Mouse (Mus musculus) midbrain, embryonic 16.5 days (tissue): ENCODE data around the gene Zfp358. TPM values are rescaled to one million over a fixed set of nuclear protein-coding genes. Genes with fewer than 3 reads are reported as not detected.
A peak's percentile ranks its signal among the peaks of the same experiment; 100 is the strongest.

ENCODE experiments used
- ATAC-seq: fragments of 200-750 bp; cut with Nextera tagmentation; 2 replicates; pipeline ENCODE4 v1.8.0; 2017; ENCODE audit warnings: moderate TSS enrichment
- H3K27ac ChIP-seq: fragments of 300-500 bp; sonication (generic); 2 replicates; pipeline ENCODE4 v1.5.1; 2014; ENCODE audit warnings: mild to moderate bottlenecking, low read length, mixed read lengths
- H3K27me3 ChIP-seq: fragments of 300-500 bp; sonication (generic); 2 replicates; pipeline ENCODE4 v1.6.1; 2014; ENCODE audit warnings: low read depth, low read length, mixed read lengths; ENCODE audit not compliant: control insufficient read depth, insufficient read depth
- H3K36me3 ChIP-seq: fragments of 300-500 bp; sonication (generic); 2 replicates; pipeline ENCODE4 v1.6.1; 2014; ENCODE audit warnings: mild to moderate bottlenecking, low read length, moderate library complexity, mixed read lengths; ENCODE audit not compliant: control insufficient read depth, insufficient read depth
- H3K4me1 ChIP-seq: fragments of 300-500 bp; sonication (generic); 2 replicates; pipeline ENCODE4 v1.6.1; 2014; ENCODE audit warnings: mild to moderate bottlenecking, low read length, mixed read lengths; ENCODE audit not compliant: control insufficient read depth, insufficient read depth
- H3K4me2 ChIP-seq: fragments of 300-500 bp; sonication (generic); 2 replicates; pipeline ENCODE4 v1.6.1; 2014; ENCODE audit warnings: mild to moderate bottlenecking, low read length, mixed read lengths
- H3K4me3 ChIP-seq: fragments of 300-500 bp; sonication (generic); 2 replicates; pipeline ENCODE4 v1.5.1; 2014; ENCODE audit warnings: low read depth, mild to moderate bottlenecking, low read length, moderate library complexity, mixed read lengths
- H3K9ac ChIP-seq: fragments of 300-500 bp; sonication (generic); 2 replicates; pipeline ENCODE4 v1.6.1; 2014; ENCODE audit warnings: low read depth, low read length, mixed read lengths
- H3K9me3 ChIP-seq: fragments of 300-500 bp; sonication (generic); replicated peaks from 2 replicates; pipeline ENCODE4 v1.6.1; 2014; ENCODE audit warnings: mild to moderate bottlenecking, low read length, mixed read lengths; ENCODE audit not compliant: control insufficient read depth, poor library complexity, severe bottlenecking
- WGBS: fragments of 180-500 bp; shearing (Covaris S2); extraction: QIAGEN DNeasy Blood & Tissue Kit; methylation state at CpG from one replicate; pipeline ENCODE4 v1.1.7; 2014; 5-methylcytosine and 5-hydroxymethylcytosine counted together
- polyA plus RNA-seq: library from polyadenylated mRNA; unstranded; fragments of >200 nt; fragmentation: Nextera tagmentation; extraction: Ambion mirVana; gene quantifications from 2 replicates; pipeline ENCODE4 v1.2.1, GENCODE M21; 2015

Zfp358 gene
- polyA plus RNA-seq, 1 experiment from 2014 or later = 65.8 TPM

DNA sequence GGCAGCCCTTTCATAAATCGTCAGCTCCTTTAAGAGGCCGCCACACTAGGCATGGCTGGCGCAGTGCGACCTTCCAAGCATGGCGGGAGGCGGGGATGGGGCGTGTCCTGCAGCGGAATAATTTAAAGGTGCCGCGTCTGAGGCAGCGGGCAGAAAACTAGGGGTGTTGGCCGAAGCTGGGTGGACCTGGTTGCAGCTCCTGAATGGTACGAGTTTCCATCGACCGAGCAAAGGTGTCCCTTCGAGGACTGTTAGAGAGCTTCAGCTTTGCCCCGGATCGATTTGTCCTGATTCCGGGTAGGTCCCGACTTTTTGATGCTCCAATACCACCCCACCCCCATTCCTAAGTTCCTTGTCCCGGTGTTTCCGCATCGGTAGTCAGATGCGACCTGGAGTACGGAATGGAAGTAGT, 22.3 kb downstream of the Zfp358 start, which contains the start of gene Pnpla6:
TSS of gene Pnpla6 (plus strand) at position 125 of the 412 bp plus-strand sequence.
- WGBS = under 1% methylated on average over 25 of the region's 25 CpGs
- Histone ChIP-seq H3K4me2 (peak within 1 kb of the TSS; percentile 87), H3K4me1 (peaks cover 11% of the 10 kb centered on the region), H3K9me3 (no peaks in the 10 kb centered on the region), H3K9ac (peak within 1 kb of the TSS; percentile 78), H3K27ac (peak within 1 kb of the TSS; percentile 84), H3K4me3 (peak within 1 kb of the TSS; percentile 58), H3K27me3 (no peaks in the 10 kb centered on the region), H3K36me3 (peaks cover 13% of the 10 kb centered on the region)
- ATAC-seq = peak; percentile 77

DNA sequence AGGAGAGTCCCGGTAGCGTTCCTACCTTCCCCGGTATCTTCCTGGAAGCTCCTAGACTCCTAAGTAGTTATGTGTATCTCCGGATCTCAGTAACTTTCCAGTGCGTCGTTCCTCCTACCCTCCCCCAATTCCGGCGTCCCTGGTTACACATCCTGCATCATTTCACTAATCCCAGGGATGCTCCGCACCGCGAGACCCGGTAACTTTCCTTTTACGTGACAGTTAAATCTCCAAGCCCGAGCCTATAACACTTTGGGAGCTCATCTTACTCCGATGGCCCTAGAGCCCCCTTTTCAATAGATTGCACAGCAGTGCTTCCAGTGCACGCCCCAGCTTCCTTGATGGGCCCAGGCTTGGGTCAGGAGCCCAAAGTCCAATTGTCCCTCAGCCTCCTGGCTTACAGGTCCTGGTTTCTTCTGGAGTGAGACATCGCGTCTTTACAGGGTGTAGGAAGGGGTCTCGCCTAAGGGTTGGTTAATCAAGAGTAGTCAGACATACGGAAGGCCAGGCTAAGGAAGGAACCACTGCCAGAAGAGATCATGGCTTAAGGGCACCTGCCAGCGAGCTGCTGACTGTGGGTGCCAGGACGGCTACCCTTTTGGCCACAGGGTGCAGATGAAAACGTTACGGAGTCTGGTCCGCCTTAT, 23.0 kb downstream of the Zfp358 start:
- peak; percentile 42 for ATAC-seq
- Histone ChIP-seq H3K36me3 (peaks cover 11% of the 10 kb centered on the region), H3K9ac (peak overlapping the region; percentile 78), H3K9me3 (no peaks in the 10 kb centered on the region), H3K4me3 (peak overlapping the region; percentile 58), H3K4me1 (peaks cover 11% of the 10 kb centered on the region), H3K27ac (peak overlapping the region; percentile 84), H3K4me2 (peak overlapping the region; percentile 87), H3K27me3 (no peaks in the 10 kb centered on the region)
- under 1% methylated on average over 25 of the region's 25 CpGs for WGBS

DNA sequence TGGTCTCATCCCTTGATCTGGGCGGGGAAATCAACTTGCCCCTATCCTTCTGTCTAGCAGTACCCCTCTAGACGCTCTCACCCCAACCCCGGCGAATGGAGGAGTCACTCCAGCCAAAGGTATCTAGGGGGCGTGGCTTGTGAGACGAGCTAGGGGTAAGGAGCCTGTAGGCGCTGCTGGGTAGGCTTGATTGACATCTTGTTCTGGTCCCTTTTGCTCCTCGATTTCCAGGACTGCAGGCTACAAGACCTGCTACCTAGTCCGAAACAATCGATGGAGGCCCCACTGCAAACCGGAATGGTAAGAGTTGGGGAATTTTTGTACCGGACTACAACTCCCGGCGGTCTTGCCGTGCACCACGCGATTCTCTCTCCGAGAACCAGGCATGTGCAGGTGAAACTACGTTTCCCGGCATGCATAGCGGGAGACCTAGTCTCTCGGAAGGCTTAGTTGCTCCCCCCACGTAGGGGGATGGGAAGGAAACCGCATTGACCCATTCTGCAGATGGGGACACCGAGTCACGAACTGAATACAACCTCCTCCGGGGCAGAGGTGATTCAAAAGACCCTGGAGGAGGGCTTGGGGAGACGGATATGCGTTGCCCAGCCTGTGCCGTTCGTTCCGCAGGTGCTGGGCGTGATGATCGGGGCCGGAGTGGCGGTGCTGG, 23.6 kb downstream of the Zfp358 start:
- Histone ChIP-seq H3K4me1 (peaks cover 11% of the 10 kb centered on the region), H3K27ac (peak overlapping the region; percentile 84), H3K27me3 (no peaks in the 10 kb centered on the region), H3K9me3 (no peaks in the 10 kb centered on the region), H3K36me3 (peaks cover 13% of the 10 kb centered on the region), H3K9ac (peak overlapping the region; percentile 78), H3K4me2 (peak overlapping the region; percentile 87), H3K4me3 (peak overlapping the region; percentile 58)
- 4% methylated on average over 36 of the region's 36 CpGs for WGBS
- peak; percentile 90 for ATAC-seq

DNA sequence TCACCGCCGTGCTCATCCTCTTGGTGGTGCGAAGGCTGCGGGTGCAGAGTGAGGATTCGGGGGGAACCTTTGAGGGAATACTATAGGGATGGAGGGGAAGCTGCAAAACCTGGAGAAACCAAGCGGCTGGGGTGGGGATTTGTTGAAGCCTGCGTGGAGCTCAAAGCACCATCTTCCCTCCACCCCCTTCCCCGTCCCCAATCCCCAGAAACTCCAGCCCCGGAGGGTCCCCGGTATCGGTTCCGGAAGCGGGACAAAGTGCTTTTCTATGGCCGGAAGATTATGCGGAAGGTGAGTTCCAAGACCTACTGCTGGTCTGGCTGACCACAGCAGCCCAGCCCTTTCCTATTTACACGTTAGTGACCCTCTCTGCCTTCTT, 24.2 kb downstream of the Zfp358 start:
- peak overlapping the region; percentile 58 for H3K4me3 ChIP-seq
- no peaks in the 10 kb centered on the region for H3K27me3 ChIP-seq
- no peaks in the 10 kb centered on the region for H3K9me3 ChIP-seq
- peak overlapping the region; percentile 84 for H3K27ac ChIP-seq
- WGBS = 10% methylated on average over 16 of the region's 16 CpGs
- H3K4me2 ChIP-seq = peak overlapping the region; percentile 87
- H3K9ac ChIP-seq = peak overlapping the region; percentile 78
- H3K36me3 ChIP-seq = peaks cover 14% of the 10 kb centered on the region
- peaks cover 11% of the 10 kb centered on the region for H3K4me1 ChIP-seq
- no peak for ATAC-seq

DNA sequence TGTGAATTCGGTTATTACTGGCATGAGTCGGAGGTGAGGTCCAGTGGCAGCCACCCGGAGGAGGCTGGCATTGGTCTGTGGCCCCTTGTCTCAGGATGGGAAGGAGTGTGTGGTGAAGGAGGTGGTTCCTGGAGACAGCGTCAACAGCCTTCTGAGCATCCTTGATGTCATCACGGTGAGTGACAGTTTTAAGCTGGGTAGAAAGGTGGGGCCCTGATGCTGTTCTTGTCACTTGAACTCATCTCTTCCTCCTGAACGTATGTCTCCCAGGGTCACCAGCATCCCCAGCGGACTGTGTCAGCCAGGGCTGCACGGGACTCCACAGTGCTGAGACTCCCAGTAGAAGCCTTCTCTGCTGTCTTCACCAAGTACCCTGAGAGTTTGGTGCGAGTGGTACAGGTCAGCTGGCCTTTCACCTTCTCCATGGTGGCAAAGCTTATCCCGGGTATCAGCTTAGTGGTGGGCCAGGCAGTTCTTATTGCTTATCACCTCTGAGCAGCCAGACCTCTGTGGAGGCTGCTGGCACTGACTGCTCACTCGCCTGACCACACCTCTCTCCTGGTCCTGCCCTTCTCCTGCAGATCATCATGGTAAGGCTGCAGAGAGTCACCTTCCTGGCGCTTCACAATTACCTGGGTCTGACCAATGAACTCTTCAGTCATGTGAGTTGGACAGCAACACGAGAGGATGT, 29.2 kb downstream of the Zfp358 start:
- no peak for ATAC-seq
- H3K9me3 ChIP-seq = no peaks in the 10 kb centered on the region
- H3K36me3 ChIP-seq = peaks cover 28% of the 10 kb centered on the region
- no peak overlapping the region for H3K9ac ChIP-seq
- H3K4me3 ChIP-seq = no peak overlapping the region
- H3K27ac ChIP-seq = no peak overlapping the region
- H3K4me1 ChIP-seq = peaks cover 4% of the 10 kb centered on the region; the same call in 1 of the 2 replicates
- H3K27me3 ChIP-seq = no peaks in the 10 kb centered on the region
- WGBS = 90% methylated on average over 13 of the region's 13 CpGs
- no peak overlapping the region for H3K4me2 ChIP-seq

DNA sequence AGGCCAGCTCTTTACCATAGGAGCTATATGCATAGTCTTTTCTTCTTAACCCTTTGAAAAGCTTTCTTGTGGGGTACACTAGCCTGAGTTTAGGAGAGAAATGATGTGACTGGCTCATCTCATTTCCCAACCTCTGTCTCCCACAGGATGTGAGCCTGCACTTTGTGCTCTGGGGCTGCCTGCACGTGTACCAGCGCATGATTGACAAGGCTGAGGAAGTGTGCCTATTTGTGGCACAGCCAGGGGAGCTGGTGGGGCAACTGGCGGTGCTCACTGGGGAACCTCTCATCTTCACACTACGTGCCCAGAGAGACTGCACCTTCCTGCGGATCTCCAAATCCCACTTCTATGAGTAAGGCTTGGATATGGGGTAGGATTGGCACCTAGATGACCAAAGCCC, 37.9 kb downstream of the Zfp358 start:
- ATAC-seq = no peak
- Histone ChIP-seq H3K4me1 (no peaks in the 10 kb centered on the region), H3K9me3 (no peaks in the 10 kb centered on the region), H3K4me3 (no peak overlapping the region), H3K9ac (no peak overlapping the region), H3K27ac (no peak overlapping the region), H3K27me3 (no peaks in the 10 kb centered on the region), H3K36me3 (peaks cover 26% of the 10 kb centered on the region), H3K4me2 (no peak overlapping the region)
- WGBS = 91% methylated on average over 5 of the region's 5 CpGs

DNA sequence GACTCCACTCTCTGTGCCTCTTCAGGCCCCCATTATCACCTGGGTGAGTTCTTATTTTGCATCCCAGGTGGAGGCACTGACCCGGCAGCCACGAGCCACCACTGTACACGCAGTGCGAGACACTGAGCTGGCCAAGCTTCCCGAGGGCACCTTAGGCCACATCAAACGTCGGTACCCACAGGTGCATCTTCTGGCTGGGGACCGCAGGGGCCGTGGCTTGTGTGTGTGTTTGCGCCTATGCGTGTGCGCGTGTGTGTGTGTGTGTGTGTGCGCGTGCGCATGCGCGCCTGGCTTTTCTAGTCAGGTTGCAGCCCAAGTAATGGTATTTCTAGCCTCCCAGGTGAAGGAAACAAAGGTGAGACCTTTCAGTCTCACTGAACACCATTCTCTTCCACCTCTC, 39.0 kb downstream of the Zfp358 start:
- H3K9me3 ChIP-seq = no peaks in the 10 kb centered on the region
- no peak overlapping the region for H3K9ac ChIP-seq
- no peaks in the 10 kb centered on the region for H3K4me1 ChIP-seq
- ATAC-seq = no peak
- no peak overlapping the region for H3K4me3 ChIP-seq
- WGBS = 95% methylated on average over 18 of the region's 18 CpGs
- no peak overlapping the region for H3K27ac ChIP-seq
- no peaks in the 10 kb centered on the region for H3K27me3 ChIP-seq
- peaks cover 35% of the 10 kb centered on the region for H3K36me3 ChIP-seq
- no peak overlapping the region for H3K4me2 ChIP-seq

DNA sequence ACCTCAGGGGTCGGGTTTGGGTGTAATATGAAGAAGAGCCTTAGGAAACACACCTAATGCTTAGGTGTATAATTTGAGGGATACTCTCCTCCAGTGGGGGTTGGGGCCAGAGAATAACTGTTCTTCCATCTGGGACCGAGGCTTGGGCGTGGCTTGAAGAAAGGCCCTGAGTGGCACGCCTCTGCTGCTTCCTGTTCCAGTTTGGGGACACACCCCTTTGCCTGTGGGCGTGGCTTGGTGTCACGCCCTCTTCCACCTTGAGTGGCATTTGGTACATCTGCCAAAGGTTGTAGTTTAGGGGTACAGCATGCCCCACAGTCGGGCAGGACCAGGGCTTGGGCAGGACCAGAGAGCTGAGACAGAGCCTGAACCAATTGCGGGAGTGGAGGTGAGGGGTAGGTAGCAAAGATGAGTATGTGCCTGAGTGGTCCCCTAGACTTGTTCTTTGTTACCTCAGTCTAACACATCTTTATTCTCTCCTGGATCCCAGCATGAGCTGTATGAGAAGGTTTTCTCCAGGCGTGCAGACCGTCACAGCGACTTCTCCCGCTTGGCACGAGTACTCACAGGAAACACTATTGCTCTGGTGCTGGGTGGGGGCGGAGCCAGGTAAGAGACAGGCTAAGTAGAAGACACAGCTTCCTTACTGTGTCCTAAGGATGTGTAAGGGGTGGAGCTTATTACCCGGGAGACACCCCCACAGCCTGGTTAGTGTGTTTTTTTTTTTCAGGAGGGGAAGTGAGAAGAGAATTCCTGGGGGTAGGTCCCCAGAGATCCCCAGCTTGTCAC, 43.3 kb downstream of the Zfp358 start:
- Histone ChIP-seq H3K4me3 (no peak overlapping the region), H3K9me3 (no peaks in the 10 kb centered on the region), H3K9ac (no peak overlapping the region), H3K4me1 (no peaks in the 10 kb centered on the region), H3K36me3 (peaks cover 58% of the 10 kb centered on the region), H3K27me3 (no peaks in the 10 kb centered on the region), H3K27ac (no peak overlapping the region), H3K4me2 (no peak overlapping the region)
- 62% methylated on average over 15 of the region's 15 CpGs for whole genome bisulfite sequencing
- ATAC-seq = no peak
